Mouse (Mus musculus) cerebellum, adult 2 months (tissue): ENCODE results near the gene Srgap3.

ENCODE experiments used
- CTCF ChIP-seq: fragments of 200-500 bp; IDR thresholded peaks from 2 replicates; pipeline ENCODE4 v1.5.1; 2011; ENCODE audit warnings: low read depth, mild to moderate bottlenecking, control low read depth, low read length, moderate library complexity, borderline replicate concordance; ENCODE audit not compliant: insufficient read depth
- POLR2A ChIP-seq: fragments of 200-500 bp; IDR thresholded peaks from 2 replicates; pipeline ENCODE4 v1.6.1; 2011; ENCODE audit warnings: low read length, control low read depth, borderline replicate concordance; ENCODE audit not compliant: insufficient read depth

DNA sequence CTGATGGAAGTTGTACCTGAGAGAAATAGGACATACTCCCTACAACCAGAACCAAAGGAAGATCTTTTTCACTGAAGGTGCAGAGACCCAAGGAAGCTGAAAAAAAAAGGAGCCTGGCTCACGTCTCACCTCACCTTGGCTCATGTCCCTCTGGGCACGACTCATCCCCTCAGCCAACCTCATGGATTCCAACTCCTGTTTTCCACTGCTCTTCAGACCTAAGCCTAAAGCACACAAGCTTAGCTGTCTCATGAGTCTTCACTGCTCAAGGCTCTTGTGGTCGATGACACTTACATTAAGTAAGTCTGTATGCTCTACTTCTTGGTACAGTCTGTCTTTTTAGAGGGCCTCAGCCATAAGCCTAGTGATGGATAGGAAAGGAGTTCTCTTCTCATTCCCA is 31.9 kb upstream of the Srgap3 start:
- no peak for TF ChIP-seq CTCF
- no peak for TF ChIP-seq POLR2A
